Mouse (Mus musculus): ENCODE results near the gene Nxpe3.

The Nxpe3 gene

DNA sequence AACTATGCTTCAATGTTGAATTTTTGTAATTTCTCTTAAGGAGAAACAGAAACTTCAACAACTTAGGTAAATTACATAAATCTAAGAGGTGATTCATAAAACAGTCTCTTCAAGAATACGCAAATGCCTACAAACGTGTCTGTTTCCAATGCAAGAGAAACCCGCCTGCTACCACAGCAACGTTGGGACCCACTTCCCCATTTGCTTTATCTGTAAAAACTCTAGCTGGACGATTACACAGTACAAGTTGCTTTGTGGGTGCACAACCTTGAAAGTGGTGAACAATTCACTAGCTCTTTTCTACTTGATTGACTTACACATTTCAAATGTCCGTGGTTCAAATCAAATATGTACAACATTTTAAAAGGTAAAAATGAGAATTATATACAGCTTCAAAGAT, 83.3 kb downstream of the Nxpe3 start:
- DNase-seq (ENCODE audit: low spot score in 2 of 2), result no peak

DNA sequence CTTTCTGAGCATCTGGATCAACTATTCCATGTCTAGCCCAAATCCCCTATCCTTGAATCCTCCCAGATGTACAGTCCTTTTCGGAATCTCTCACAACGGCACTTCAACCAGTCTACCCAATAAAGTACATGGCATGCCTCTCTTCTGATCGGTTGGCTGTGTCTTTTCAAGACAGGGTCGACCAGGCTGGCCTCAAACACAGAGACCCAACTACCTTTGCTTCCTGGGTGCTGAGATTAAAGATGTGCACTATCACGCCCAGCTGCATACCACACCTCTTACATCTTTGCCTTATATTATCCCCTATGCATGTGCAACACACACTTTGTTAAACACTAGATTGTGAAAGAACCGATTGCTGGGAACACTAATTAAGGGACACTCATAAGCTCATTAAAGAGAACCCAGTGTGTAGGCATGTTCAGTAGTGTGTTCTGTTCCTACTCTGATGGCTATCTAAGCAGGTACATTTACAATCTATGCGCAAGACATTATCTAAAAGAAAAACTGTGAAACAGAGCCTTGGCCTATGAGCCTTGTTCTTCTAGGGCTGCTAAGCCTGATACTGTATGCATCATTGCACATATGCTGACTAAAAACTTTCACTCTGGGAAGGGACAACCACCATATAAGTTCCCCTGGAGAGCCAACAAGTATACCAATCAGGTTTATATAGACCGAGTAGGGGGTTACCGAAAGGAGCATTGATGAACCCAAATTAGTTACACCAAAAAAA, 85.1 kb downstream of the Nxpe3 start:
- DNase-seq (ENCODE audit: low spot score in 2 of 2), result no peak

DNA sequence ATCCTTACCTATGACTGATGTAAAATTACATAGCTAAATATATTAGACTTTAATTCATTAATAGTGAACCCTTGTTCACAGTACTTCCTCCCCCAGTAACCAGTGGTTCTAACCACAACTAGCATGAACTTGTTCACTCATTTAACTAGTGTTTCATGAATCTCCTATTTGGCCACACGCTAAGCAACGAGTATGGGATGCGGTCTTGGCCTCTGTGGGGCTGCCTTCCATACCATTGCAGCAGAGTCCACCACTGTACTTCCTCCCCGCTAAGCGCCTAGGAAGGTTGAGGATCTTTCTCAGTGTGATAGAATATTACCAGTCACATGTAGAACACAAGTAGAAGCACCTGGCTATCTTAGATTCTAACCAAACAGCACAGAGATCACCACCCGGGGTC, 85.7 kb downstream of the Nxpe3 start:
- no peak for DNase-seq (ENCODE audit: low spot score in 2 of 2)

DNA sequence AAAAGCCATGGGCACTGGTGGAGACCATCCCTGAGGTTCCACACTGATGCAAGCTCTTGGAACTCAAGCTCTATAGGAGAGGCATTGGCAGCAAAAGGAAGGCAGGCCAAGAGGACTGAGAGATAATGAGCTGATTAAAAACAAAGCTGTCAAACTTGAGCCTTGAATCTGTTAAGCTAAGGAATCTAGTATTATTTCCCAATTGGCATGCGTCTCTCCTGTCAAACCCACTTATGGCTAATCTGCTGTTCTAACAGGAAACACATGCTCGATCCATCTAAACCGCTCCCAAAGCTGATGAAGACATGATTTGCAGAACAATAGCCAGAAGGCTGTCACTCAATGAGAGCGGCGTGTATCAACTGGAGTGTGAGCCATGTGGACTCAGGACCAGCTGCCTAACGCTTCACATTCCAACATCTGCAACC, 87.6 kb downstream of the Nxpe3 start:
- DNase-seq (ENCODE audit: low spot score in 2 of 2), result no peak

DNA sequence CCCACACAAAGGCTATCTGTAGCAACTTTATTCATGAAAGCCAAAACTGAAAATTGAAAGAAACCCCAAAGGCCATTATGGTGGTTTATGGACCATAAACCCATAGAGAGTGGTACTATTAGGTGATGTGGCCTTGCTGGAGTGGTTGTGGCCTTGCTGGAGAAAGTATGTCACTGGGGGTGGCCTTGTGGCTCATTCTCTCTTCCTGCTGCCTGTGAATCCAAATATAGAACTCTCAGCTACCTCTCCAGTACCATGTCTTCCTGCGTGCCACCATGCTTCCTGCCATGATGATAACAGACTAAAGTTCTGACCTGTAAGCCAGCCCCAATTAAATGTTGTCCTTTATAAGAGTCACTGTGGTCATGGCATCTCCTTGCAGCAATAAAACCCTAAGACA, 90.3 kb downstream of the Nxpe3 start:
- DNase-seq (ENCODE audit: low spot score in 2 of 2), result no peak

DNA sequence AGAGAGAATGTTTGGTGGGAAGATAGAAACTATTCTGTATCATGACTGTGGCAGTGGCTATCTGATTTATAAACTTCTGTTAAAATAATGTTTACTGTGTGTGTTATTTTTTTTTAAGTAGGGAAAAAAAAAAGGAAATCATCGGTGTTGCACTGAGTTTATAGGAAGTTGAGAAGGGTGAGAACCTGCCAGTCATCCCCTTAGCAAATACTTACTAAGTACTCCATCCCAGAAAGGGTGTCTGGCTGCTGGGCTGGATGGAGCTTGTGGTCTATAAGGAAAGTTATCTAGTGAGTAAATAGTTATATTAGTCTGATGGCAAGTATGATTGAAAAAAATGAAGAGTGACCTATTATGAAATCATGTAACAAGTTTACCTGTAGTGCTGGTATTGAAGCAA, 93.5 kb downstream of the Nxpe3 start:
- DNase-seq (ENCODE audit: low spot score in 2 of 2), result no peak

DNA sequence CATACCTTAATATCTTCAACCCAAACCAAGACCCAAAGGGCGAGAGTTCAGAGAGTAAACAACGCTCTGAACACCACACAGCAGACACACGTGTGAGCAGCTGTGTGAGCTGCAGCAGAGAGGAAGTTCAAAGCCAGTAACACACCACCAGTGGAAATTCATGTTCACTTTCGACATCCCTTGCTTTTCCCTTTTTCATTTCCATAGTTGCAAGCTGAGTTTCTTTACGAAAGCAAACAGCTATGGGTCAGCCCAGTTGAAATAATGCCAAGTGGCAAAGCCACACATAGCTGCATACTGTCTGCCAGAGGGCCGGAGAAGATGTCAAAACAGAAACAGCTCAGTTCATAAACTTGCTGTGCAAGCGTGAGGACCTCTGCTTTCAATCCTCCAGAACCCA, 96.2 kb downstream of the Nxpe3 start:
- DNase-seq (ENCODE audit: low spot score in 2 of 2), result no peak

DNA sequence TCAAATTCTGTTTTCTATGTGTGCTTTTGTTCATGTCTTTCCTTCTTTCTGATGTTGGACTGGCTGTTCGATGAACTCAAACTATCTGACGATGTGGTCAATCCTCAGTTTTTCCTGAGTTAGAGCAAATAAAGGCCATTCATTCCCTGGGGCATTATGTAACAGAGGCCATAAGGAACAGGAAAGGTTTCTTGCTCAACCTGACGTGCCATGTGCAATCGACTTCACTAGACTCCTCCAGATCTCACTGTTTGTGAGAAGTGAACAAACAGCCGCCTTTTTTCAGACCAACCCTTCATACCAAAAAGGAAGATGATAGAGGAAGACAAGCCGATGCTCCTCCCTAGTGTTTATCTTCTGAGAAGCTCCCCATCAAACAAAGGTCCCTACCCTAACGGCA, 104.8 kb downstream of the Nxpe3 start:
- no peak for DNase-seq (ENCODE audit: low spot score in 2 of 2)
